Mouse (Mus musculus): Measurements from ENCODE around the gene Wbp1. TPM values are rescaled to one million over a fixed set of nuclear protein-coding genes. Genes with fewer than 3 reads are reported as not detected.
A peak's percentile ranks its signal among the peaks of the same experiment; 100 is the strongest.

Wbp1 gene
- total RNA-seq (2012; rRNA removed): 20.4 and 24.1 TPM in 2 replicates
- total RNA-seq (2014; rRNA removed): 23.1 and 27.5 TPM in 2 replicates
- 16.6 and 19.3 TPM in 2 replicates for polyA plus RNA-seq (2012; ENCODE audit: insufficient read length, low read depth)

- peak within 1 kb of the TSS; percentile 59 for H3K9ac ChIP-seq (ENCODE audit: insufficient read depth, low read depth)
- peak within 1 kb of the TSS; percentile 65 to 73 (median 67) for H3K4me3 ChIP-seq (replicated peaks in 1 of 3; ENCODE audit: low read depth in 2 of 3, low read length in 2 of 3, poor library complexity in 1 of 3)
- H3K27ac ChIP-seq (ENCODE audit: insufficient read depth, low read depth): peak within 1 kb of the TSS; percentile 44
- peaks cover 18 to 38% of the 10 kb centered on the region in 2 experiments for H3K36me3 ChIP-seq (replicated peaks in 1 of 2; ENCODE audit: control insufficient read depth in 1 of 2, insufficient read depth in 1 of 2, low read length in 1 of 2)
- dilution Hi-C loops (cut with MboI; ENCODE audit: extremely low pct_ligation_motif_present, extremely low pct_unique_long_range_greater_than_20kb, low sequenced_read_pairs) (no loop called here), in situ Hi-C loops (cut with MboI; ENCODE audit: low pct_ligation_motif_present, low pct_unique_long_range_greater_than_20kb, low sequenced_read_pairs) (no loop called here)
- no peaks in the 10 kb centered on the region for H3K27me3 ChIP-seq (replicated peaks)
- peak; percentile 99 for DNase-seq (ENCODE audit: extremely low read depth)
- H3K79me2 ChIP-seq (replicated peaks; ENCODE audit: control insufficient read depth, extremely low read depth, insufficient read depth, poor library complexity, severe bottlenecking): peaks cover 6% of the 10 kb centered on the region; the same call in 1 of the 2 replicates
- H3K4me1 ChIP-seq (ENCODE audit: control insufficient read depth in 1 of 2, insufficient read depth in 2 of 2): peaks cover 27 to 77% of the 10 kb centered on the region in 2 experiments
- no peaks in the 10 kb centered on the region for H3K9me3 ChIP-seq (replicated peaks; ENCODE audit: low read length)
- TF ChIP-seq GABPA (IDR thresholded peaks at IDR 0.05; ENCODE audit: insufficient replicate concordance, low read depth, low read length) (no peak), MEF2A (IDR thresholded peaks at IDR 0.05; ENCODE audit: borderline replicate concordance, low read depth, low read length) (0 out of 2 replicates have a peak, but pooled peaks have one; percentile 32), POLR2A (IDR thresholded peaks at IDR 0.05; ENCODE audit: low read depth, low read length) (peak; percentile 83), ETS1 (conservative IDR thresholded peaks at IDR 0.05; ENCODE audit: low read depth, low read length) (no peak), USF1 (IDR thresholded peaks at IDR 0.05; ENCODE audit: low read depth, low read length) (peak; percentile 11; the same call in 1 of the 2 replicates), NELFE (IDR thresholded peaks at IDR 0.05; ENCODE audit: low read depth, low read length) (peak; percentile 14), ZKSCAN1 (IDR thresholded peaks at IDR 0.05; ENCODE audit: borderline replicate concordance, low read depth, low read length) (no peak), MAZ (IDR thresholded peaks at IDR 0.05; ENCODE audit: low read depth, low read length) (0 out of 2 replicates have a peak, but pooled peaks have one; percentile 17), USF2 (conservative IDR thresholded peaks at IDR 0.05; ENCODE audit: low read depth, low read length) (no peak), CHD1 (IDR thresholded peaks at IDR 0.05; ENCODE audit: low read depth, low read length) (no peak), UBTF (IDR thresholded peaks at IDR 0.05; ENCODE audit: low read depth, low read length) (peak; percentile 58; the same call in 1 of the 2 replicates), MXI1 (IDR thresholded peaks at IDR 0.05; ENCODE audit: low read depth, low read length) (peak; percentile 74; the same call in 1 of the 2 replicates), ZMIZ1 (IDR thresholded peaks at IDR 0.05; ENCODE audit: low read depth, low read length) (peak; percentile 93), HCFC1 (IDR thresholded peaks at IDR 0.05; ENCODE audit: low read depth, low read length) (peak; percentile 60), TBP (conservative IDR thresholded peaks at IDR 0.05; ENCODE audit: low read depth, low read length) (0 out of 2 replicates have a peak, but pooled peaks have one; percentile 44), POLR2AphosphoS2 (IDR thresholded peaks at IDR 0.05; ENCODE audit: low read depth, low read length) (peak; percentile 44; the same call in 1 of the 2 replicates), BHLHE40 (IDR thresholded peaks at IDR 0.05; ENCODE audit: low read depth, low read length) (no peak), CHD2 (IDR thresholded peaks at IDR 0.05; ENCODE audit: low read length) (peak; percentile 87), TCF12 (IDR thresholded peaks at IDR 0.05; ENCODE audit: low read depth, low read length) (peak; percentile 39; the same call in 1 of the 2 replicates), MAX (IDR thresholded peaks at IDR 0.05; ENCODE audit: low read length) (peak; percentile 66), MYC (IDR thresholded peaks at IDR 0.05; ENCODE audit: low read depth, low read length) (0 out of 2 replicates have a peak, but pooled peaks have one; percentile 2), ELF1 (IDR thresholded peaks at IDR 0.05; ENCODE audit: low read depth, low read length) (0 out of 2 replicates have a peak, but pooled peaks have one; percentile 12), MAFK (IDR thresholded peaks at IDR 0.05; ENCODE audit: insufficient replicate concordance, low read length) (no peak), E2F4 (IDR thresholded peaks at IDR 0.05; ENCODE audit: insufficient replicate concordance, low read depth, low read length) (peak; percentile 61; the same call in 1 of the 2 replicates), NRF1 (IDR thresholded peaks at IDR 0.05; ENCODE audit: low read depth, low read length) (peak; percentile 56)
- peak within 1 kb of the TSS; percentile 81 for H3K4me2 ChIP-seq (ENCODE audit: insufficient read depth, low read depth, poor library complexity, severe bottlenecking)
Observed at GRCm38 (mm10) chr6:83120930-83121862, at the start of gene Wbp1. Gene Wbp1, minus strand, starts transcription at chr6:83121559.
